Mouse (Mus musculus) intestine, embryonic 15.5 days (tissue): ENCODE data around the gene Dmxl2. TPM values are rescaled to one million over a fixed set of nuclear protein-coding genes. Genes with fewer than 3 reads are reported as not detected.

ENCODE experiments used
- ATAC-seq: fragments of 200-750 bp; cut with Nextera tagmentation; 2 replicates; pipeline ENCODE4 v1.8.0; 2017; ENCODE audit warnings: moderate TSS enrichment, moderate library complexity
- H3K27ac ChIP-seq: fragments of 300-500 bp; sonication (generic); 2 replicates; pipeline ENCODE4 v1.5.1; 2015; ENCODE audit warnings: mild to moderate bottlenecking, inconsistent platforms
- H3K27me3 ChIP-seq: fragments of 300-500 bp; sonication (generic); replicated peaks from 2 replicates; pipeline ENCODE4 v1.6.1; 2015; ENCODE audit warnings: inconsistent platforms
- H3K36me3 ChIP-seq: fragments of 300-500 bp; sonication (generic); 2 replicates; pipeline ENCODE4 v1.6.1; 2015; ENCODE audit warnings: inconsistent platforms
- H3K4me1 ChIP-seq: fragments of 300-500 bp; sonication (generic); replicated peaks from 2 replicates; pipeline ENCODE4 v1.6.1; 2015; ENCODE audit warnings: inconsistent platforms
- H3K4me2 ChIP-seq: fragments of 300-500 bp; sonication (generic); replicated peaks from 2 replicates; pipeline ENCODE4 v1.6.1; 2015; ENCODE audit warnings: mild to moderate bottlenecking, inconsistent platforms
- H3K4me3 ChIP-seq: fragments of 300-500 bp; sonication (generic); replicated peaks from 2 replicates; pipeline ENCODE4 v1.5.1; 2015; ENCODE audit warnings: inconsistent platforms
- H3K9ac ChIP-seq: fragments of 300-500 bp; sonication (generic); 2 replicates; pipeline ENCODE4 v1.6.1; 2015; ENCODE audit warnings: inconsistent platforms
- H3K9me3 ChIP-seq: fragments of 300-500 bp; sonication (generic); 2 replicates; pipeline ENCODE4 v1.6.1; 2016; ENCODE audit warnings: inconsistent platforms
- WGBS: fragments of 180-500 bp; shearing (Covaris S2); methylation state at CpG from one replicate; pipeline ENCODE4 v1.1.7; 2015; 5-methylcytosine and 5-hydroxymethylcytosine counted together
- polyA plus RNA-seq: library from polyadenylated mRNA; unstranded; fragments of >200 nt; fragmentation: Nextera tagmentation; extraction: Ambion mirVana; gene quantifications from 2 replicates; pipeline ENCODE4 v1.2.1, GENCODE M21; 2015

The Dmxl2 gene
- polyA plus RNA-seq, 1 experiment from 2014 or later = 4.4 TPM

GRCm38 (mm10) chr9:54489599-54489998, 11.8 kb downstream of the Dmxl2 start:
- Histone ChIP-seq H3K4me1 (no peaks in the 10 kb centered on the region), H3K4me2 (no peak overlapping the region), H3K9me3 (no peaks in the 10 kb centered on the region), H3K4me3 (no peak overlapping the region), H3K36me3 (no peaks in the 10 kb centered on the region), H3K27me3 (no peaks in the 10 kb centered on the region), H3K9ac (no peak overlapping the region), H3K27ac (no peak overlapping the region)
- 72% methylated on average over 2 of the region's 2 CpGs for WGBS
- no peak for ATAC-seq

- Histone ChIP-seq H3K4me3 (no peak overlapping the region), H3K36me3 (no peaks in the 10 kb centered on the region), H3K9me3 (no peaks in the 10 kb centered on the region), H3K9ac (no peak overlapping the region), H3K27me3 (no peaks in the 10 kb centered on the region), H3K4me1 (no peaks in the 10 kb centered on the region), H3K4me2 (no peak overlapping the region), H3K27ac (no peak overlapping the region)
- WGBS = 90% methylated on average over 2 of the region's 2 CpGs
- no peak for ATAC-seq
Observed at GRCm38 (mm10) chr9:54484927-54485326, 16.5 kb downstream of the Dmxl2 start.

GRCm38 (mm10) chr9:54483215-54483614, 18.2 kb downstream of the Dmxl2 start:
- no peak overlapping the region for H3K4me3 ChIP-seq
- no peaks in the 10 kb centered on the region for H3K27me3 ChIP-seq
- H3K27ac ChIP-seq = no peak overlapping the region
- no peaks in the 10 kb centered on the region for H3K9me3 ChIP-seq
- no peak overlapping the region for H3K4me2 ChIP-seq
- no peak overlapping the region for H3K9ac ChIP-seq
- no peaks in the 10 kb centered on the region for H3K4me1 ChIP-seq
- H3K36me3 ChIP-seq = no peaks in the 10 kb centered on the region
- 73% methylated on average over 4 of the region's 4 CpGs for WGBS
- ATAC-seq = no peak

- H3K4me2 ChIP-seq = no peak overlapping the region
- 83% methylated on average over 4 of the region's 4 CpGs for WGBS
- H3K27ac ChIP-seq = no peak overlapping the region
- no peak overlapping the region for H3K4me3 ChIP-seq
- no peaks in the 10 kb centered on the region for H3K27me3 ChIP-seq
- H3K36me3 ChIP-seq = no peaks in the 10 kb centered on the region
- no peaks in the 10 kb centered on the region for H3K4me1 ChIP-seq
- no peak overlapping the region for H3K9ac ChIP-seq
- H3K9me3 ChIP-seq = no peaks in the 10 kb centered on the region
- no peak for ATAC-seq
Observed at GRCm38 (mm10) chr9:54482763-54483162, 18.7 kb downstream of the Dmxl2 start.

- Histone ChIP-seq H3K4me1 (no peaks in the 10 kb centered on the region), H3K27me3 (no peaks in the 10 kb centered on the region), H3K4me2 (no peak overlapping the region), H3K9ac (no peak overlapping the region), H3K36me3 (no peaks in the 10 kb centered on the region), H3K9me3 (no peaks in the 10 kb centered on the region), H3K4me3 (no peak overlapping the region), H3K27ac (no peak overlapping the region)
- no peak for ATAC-seq
- WGBS = 90% methylated on average over 1 of the region's 1 CpGs
Observed at GRCm38 (mm10) chr9:54479054-54479453, 22.4 kb downstream of the Dmxl2 start.

GRCm38 (mm10) chr9:54478117-54478516, 23.3 kb downstream of the Dmxl2 start:
- no peak for ATAC-seq
- Histone ChIP-seq H3K9ac (no peak overlapping the region), H3K27ac (no peak overlapping the region), H3K4me1 (no peaks in the 10 kb centered on the region), H3K9me3 (no peaks in the 10 kb centered on the region), H3K4me3 (no peak overlapping the region), H3K4me2 (no peak overlapping the region), H3K36me3 (no peaks in the 10 kb centered on the region), H3K27me3 (no peaks in the 10 kb centered on the region)
- WGBS = 70% methylated on average over 3 of the region's 3 CpGs

- Histone ChIP-seq H3K9ac (no peak overlapping the region), H3K4me3 (no peak overlapping the region), H3K27ac (no peak overlapping the region), H3K27me3 (no peaks in the 10 kb centered on the region), H3K4me1 (no peaks in the 10 kb centered on the region), H3K4me2 (no peak overlapping the region), H3K9me3 (no peaks in the 10 kb centered on the region), H3K36me3 (no peaks in the 10 kb centered on the region)
- 78% methylated on average over 5 of the region's 5 CpGs for WGBS
- ATAC-seq = no peak
Observed at GRCm38 (mm10) chr9:54474546-54474945, 26.9 kb downstream of the Dmxl2 start.

- 59% methylated on average over 4 of the region's 4 CpGs for WGBS
- Histone ChIP-seq H3K36me3 (no peaks in the 10 kb centered on the region), H3K9ac (no peak overlapping the region)
Observed at GRCm38 (mm10) chr9:54474031-54474430, 27.4 kb downstream of the Dmxl2 start.

GRCm38 (mm10) chr9:54472784-54473183, 28.6 kb downstream of the Dmxl2 start:
- H3K36me3 ChIP-seq = no peaks in the 10 kb centered on the region
- 33% methylated on average over 3 of the region's 3 CpGs for WGBS
- ATAC-seq = no peak
- H3K9me3 ChIP-seq = no peaks in the 10 kb centered on the region
- no peak overlapping the region for H3K9ac ChIP-seq
- H3K4me1 ChIP-seq = no peaks in the 10 kb centered on the region
- no peak overlapping the region for H3K27ac ChIP-seq
- no peak overlapping the region for H3K4me2 ChIP-seq
- no peaks in the 10 kb centered on the region for H3K27me3 ChIP-seq
- no peak overlapping the region for H3K4me3 ChIP-seq

More at GRCm38 (mm10) chr9:54474031-54474430, 27.4 kb downstream of the Dmxl2 start:
- H3K4me3 ChIP-seq = no peak overlapping the region
- no peak overlapping the region for H3K4me2 ChIP-seq
- H3K27ac ChIP-seq = no peak overlapping the region
- no peak for ATAC-seq
- no peaks in the 10 kb centered on the region for H3K9me3 ChIP-seq
- no peaks in the 10 kb centered on the region for H3K27me3 ChIP-seq
- no peaks in the 10 kb centered on the region for H3K4me1 ChIP-seq

- Histone ChIP-seq H3K4me2 (no peak overlapping the region), H3K27me3 (no peaks in the 10 kb centered on the region), H3K36me3 (no peaks in the 10 kb centered on the region), H3K4me3 (no peak overlapping the region), H3K9ac (no peak overlapping the region), H3K4me1 (no peaks in the 10 kb centered on the region), H3K27ac (no peak overlapping the region), H3K9me3 (no peaks in the 10 kb centered on the region)
- 82% methylated on average over 2 of the region's 2 CpGs for WGBS
- no peak for ATAC-seq
Observed at GRCm38 (mm10) chr9:54469339-54469738, 32.1 kb downstream of the Dmxl2 start.

- Histone ChIP-seq H3K27ac (no peak overlapping the region), H3K36me3 (no peaks in the 10 kb centered on the region), H3K27me3 (no peaks in the 10 kb centered on the region), H3K9me3 (no peaks in the 10 kb centered on the region), H3K4me2 (no peak overlapping the region), H3K4me1 (no peaks in the 10 kb centered on the region), H3K4me3 (no peak overlapping the region), H3K9ac (no peak overlapping the region)
- no peak for ATAC-seq
- WGBS = 86% methylated on average over 1 of the region's 1 CpGs
Observed at GRCm38 (mm10) chr9:54467433-54467933, 33.9 kb downstream of the Dmxl2 start.

GRCm38 (mm10) chr9:54463483-54464054, 37.9 kb downstream of the Dmxl2 start:
- Histone ChIP-seq H3K27ac (no peak overlapping the region), H3K4me2 (no peak overlapping the region), H3K9me3 (no peaks in the 10 kb centered on the region), H3K27me3 (no peaks in the 10 kb centered on the region), H3K4me3 (no peak overlapping the region), H3K9ac (no peak overlapping the region), H3K36me3 (no peaks in the 10 kb centered on the region), H3K4me1 (no peaks in the 10 kb centered on the region)
- WGBS = 84% methylated on average over 4 of the region's 4 CpGs
- ATAC-seq = no peak

GRCm38 (mm10) chr9:54439015-54439414, 62.4 kb downstream of the Dmxl2 start:
- Histone ChIP-seq H3K27me3 (no peaks in the 10 kb centered on the region), H3K4me3 (no peak overlapping the region), H3K4me2 (no peak overlapping the region), H3K36me3 (no peaks in the 10 kb centered on the region), H3K9me3 (no peaks in the 10 kb centered on the region), H3K4me1 (no peaks in the 10 kb centered on the region), H3K27ac (no peak overlapping the region), H3K9ac (no peak overlapping the region)
- no peak for ATAC-seq
- WGBS = 82% methylated on average over 6 of the region's 6 CpGs
